Mouse (Mus musculus): ENCODE measurements around the gene Samd14.

GRCm38 (mm10) chr11:95041139-95041609 lies 31.5 kb downstream of the Samd14 start, which contains the start of gene Pdk2:
- TF ChIP-seq CTCF (conservative IDR thresholded peaks at IDR 0.05; ENCODE audit: insufficient read depth, insufficient read length, low read depth, low read length) (no peak), POLR2A (IDR thresholded peaks at IDR 0.05; ENCODE audit: low read depth, low read length) (peak; percentile 88)
